Mouse (Mus musculus) G1E (cell line): ENCODE data around the gene Hmcn2. TPM values are rescaled to one million over a fixed set of nuclear protein-coding genes. Genes with fewer than 3 reads are reported as not detected.

Experiments used
- ATAC-seq: 2 replicates; pipeline ENCODE4 v1.8.0; 2016; ENCODE audit warnings: mild to moderate bottlenecking; ENCODE audit not compliant: insufficient number of reproducible peaks, poor library complexity, low FRiP score, severe bottlenecking; ENCODE audit errors: extremely low read depth
- DNase-seq: peaks from one replicate; pipeline ENCODE4 v3.0.0; 2012; ENCODE audit warnings: low spot score
- H3K27me3 ChIP-seq: 2 replicates; pipeline ENCODE4 v1.6.1; 2012; ENCODE audit warnings: mild to moderate bottlenecking, low read length, inconsistent platforms; ENCODE audit not compliant: insufficient read depth
- H3K36me3 ChIP-seq: replicated peaks from 2 replicates; pipeline ENCODE3; 2012; ENCODE audit warnings: mild to moderate bottlenecking, inconsistent platforms
- H3K4me1 ChIP-seq: 2 replicates; pipeline ENCODE4 v1.6.1; 2012; ENCODE audit warnings: low read depth, low read length, inconsistent platforms, mixed read lengths; ENCODE audit not compliant: insufficient read depth
- H3K4me3 ChIP-seq: 2 replicates; pipeline ENCODE4 v1.5.1; 2012; ENCODE audit warnings: low read depth, mild to moderate bottlenecking, inconsistent platforms, low read length, moderate library complexity, mixed read lengths
- H3K9me3 ChIP-seq: replicated peaks from 2 replicates; pipeline ENCODE4 v1.6.1; 2012; ENCODE audit warnings: inconsistent platforms
- CTCF ChIP-seq: IDR thresholded peaks from 2 replicates; pipeline ENCODE4 v1.5.1; 2012; ENCODE audit warnings: low read depth, low read length, inconsistent platforms, mixed read lengths
- GATA1 ChIP-seq: IDR thresholded peaks from 2 replicates; pipeline ENCODE4 v1.6.1; 2012; ENCODE audit warnings: borderline replicate concordance, low read length, inconsistent platforms, mixed read lengths
- GATA2 ChIP-seq: IDR thresholded peaks from 2 replicates; pipeline ENCODE4 v1.6.1; 2012; ENCODE audit warnings: low read depth, low read length, inconsistent platforms, borderline replicate concordance
- POLR2AphosphoS5 ChIP-seq: IDR thresholded peaks from 2 replicates; pipeline ENCODE4 v1.6.1; 2012; ENCODE audit warnings: low read depth, low read length, inconsistent platforms; ENCODE audit not compliant: insufficient replicate concordance
- TAL1 ChIP-seq: conservative IDR thresholded peaks from 2 replicates; pipeline ENCODE4 v1.6.1; 2012; ENCODE audit warnings: low read depth, low read length, inconsistent platforms, mixed read lengths
- polyA plus RNA-seq: library from polyadenylated mRNA; stranded (reverse); fragments of >175 nt; gene quantifications from 2 replicates; pipeline ENCODE4 v1.2.3, GENCODE M21; 2012
- total RNA-seq, 2 experiments: library from RNA; stranded (forward) in 1 of 2; stranded (reverse) in 1 of 2; fragments of 200-1000 nt in 1 of 2; fragments of >200 nt in 1 of 2; fragmentation: Nextera tagmentation in 1 of 2; gene quantifications; 2 replicates each; pipeline ENCODE4 v1.2.3; 2014 to 2017

Gene Hmcn2
- total and polyA plus RNA-seq, 3 experiments, result 0.16 TPM; not detected in 2

DNA sequence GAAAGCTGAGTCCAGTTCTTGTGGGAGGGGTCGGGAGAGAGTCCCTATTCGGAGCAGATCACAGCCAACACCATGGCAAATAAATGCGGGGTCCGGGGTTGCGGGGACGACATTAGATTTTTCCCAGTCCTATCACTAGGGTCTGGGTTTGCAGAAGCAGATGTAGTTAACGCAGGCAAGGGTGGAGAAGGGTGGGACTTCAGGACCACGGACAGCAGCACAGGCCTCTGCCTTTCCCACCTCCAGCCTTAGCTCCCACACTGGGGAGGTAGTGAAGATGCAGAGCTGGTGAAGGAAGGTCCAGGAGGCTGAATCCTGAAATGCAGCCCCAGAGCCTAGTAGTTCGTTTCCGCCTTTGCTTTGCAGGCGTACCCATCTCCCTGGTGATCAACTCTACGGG, 31.9 kb downstream of the Hmcn2 start:
- DNase-seq, result peak; percentile 46
- no peak for ATAC-seq
- H3K9me3 ChIP-seq, result no peaks in the 10 kb centered on the region
- no peaks in the 10 kb centered on the region for H3K36me3 ChIP-seq
- TF ChIP-seq CTCF (no peak), POLR2AphosphoS5 (no peak), TAL1 (no peak), GATA2 (no peak), GATA1 (no peak)
- peaks cover 5% of the 10 kb centered on the region; the same call in 1 of the 2 replicates for H3K27me3 ChIP-seq
- H3K4me3 ChIP-seq, result no peak overlapping the region
- H3K4me1 ChIP-seq, result no peaks in the 10 kb centered on the region

DNA sequence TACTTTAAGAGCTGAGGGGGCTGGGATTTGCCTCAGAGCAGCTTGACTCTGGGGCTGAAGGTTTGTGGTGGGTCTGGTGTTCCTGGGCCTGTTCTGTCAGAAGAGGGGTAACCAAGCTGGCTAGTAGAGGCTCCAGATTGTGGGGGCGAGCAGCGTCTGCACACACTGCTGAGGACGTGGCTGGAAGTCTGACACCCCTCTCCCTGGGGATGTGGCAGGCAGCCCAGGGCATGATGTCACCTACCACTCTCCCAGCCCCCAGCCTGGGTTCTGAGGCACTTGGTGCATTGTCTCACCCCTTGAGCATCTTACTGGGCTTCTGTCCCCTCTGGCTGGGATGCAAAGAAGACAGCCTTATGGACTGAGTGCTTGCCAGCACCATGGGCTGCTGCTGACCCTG, 34.2 kb downstream of the Hmcn2 start:
- Histone ChIP-seq H3K4me1 (no peaks in the 10 kb centered on the region), H3K9me3 (no peaks in the 10 kb centered on the region), H3K27me3 (peaks cover 5% of the 10 kb centered on the region; the same call in 1 of the 2 replicates), H3K4me3 (no peak overlapping the region), H3K36me3 (no peaks in the 10 kb centered on the region)
- TF ChIP-seq GATA1, result no peak
- no peak for TF ChIP-seq CTCF
- no peak for TF ChIP-seq POLR2AphosphoS5
- no peak for TF ChIP-seq TAL1
- TF ChIP-seq GATA2, result no peak
- ATAC-seq, result no peak
- DNase-seq, result no peak

DNA sequence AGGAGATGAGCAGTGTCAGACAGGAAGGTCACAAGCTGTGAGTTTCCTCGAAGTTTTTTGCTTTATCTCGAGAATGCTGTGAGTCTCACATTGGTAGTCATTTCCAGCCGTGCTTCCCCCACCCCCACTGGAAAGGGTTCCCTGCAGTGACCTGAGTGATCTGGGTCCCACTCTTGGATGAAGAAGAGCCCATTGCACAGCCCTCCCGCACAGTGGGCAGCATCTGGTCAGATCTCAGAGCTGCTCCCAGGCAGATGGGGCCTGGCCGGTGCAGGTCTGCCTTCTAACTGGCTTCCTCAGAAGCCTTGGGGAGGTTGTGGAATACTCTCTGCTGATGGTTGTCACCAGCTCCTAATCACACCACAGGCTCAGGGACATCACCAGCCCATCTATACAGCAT, 34.6 kb downstream of the Hmcn2 start:
- H3K4me1 ChIP-seq, result no peaks in the 10 kb centered on the region
- no peak for ATAC-seq
- H3K9me3 ChIP-seq, result no peaks in the 10 kb centered on the region
- DNase-seq, result no peak
- H3K4me3 ChIP-seq, result no peak overlapping the region
- peaks cover 5% of the 10 kb centered on the region; the same call in 1 of the 2 replicates for H3K27me3 ChIP-seq
- H3K36me3 ChIP-seq, result no peaks in the 10 kb centered on the region
- TF ChIP-seq GATA2 (no peak), GATA1 (no peak), TAL1 (no peak), POLR2AphosphoS5 (no peak), CTCF (no peak)

DNA sequence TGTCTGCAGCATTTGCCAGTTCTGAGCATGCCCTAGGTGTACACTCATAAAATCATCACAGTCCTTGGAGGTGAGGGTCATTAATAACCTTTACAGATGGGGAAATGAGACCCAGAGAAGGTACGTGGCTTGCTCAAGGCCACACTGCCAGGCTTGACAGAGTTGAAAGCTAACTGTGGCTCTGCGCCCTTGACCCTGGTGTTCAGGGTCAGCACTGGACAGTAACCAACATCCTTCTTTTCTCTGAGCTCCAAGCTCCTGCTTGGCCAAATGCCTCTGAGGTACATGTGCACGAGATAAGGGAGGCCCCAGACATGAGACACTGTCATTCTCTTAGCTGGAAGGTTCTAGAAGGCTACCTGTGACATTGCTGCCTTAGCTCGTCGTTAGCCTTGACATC, 42.6 kb downstream of the Hmcn2 start:
- Histone ChIP-seq H3K4me1 (no peaks in the 10 kb centered on the region), H3K9me3 (no peaks in the 10 kb centered on the region), H3K36me3 (no peaks in the 10 kb centered on the region), H3K4me3 (no peak overlapping the region), H3K27me3 (peaks cover 10% of the 10 kb centered on the region)
- TF ChIP-seq GATA1 (no peak), POLR2AphosphoS5 (no peak), CTCF (no peak), TAL1 (no peak), GATA2 (no peak)
- DNase-seq, result no peak
- no peak for ATAC-seq

DNA sequence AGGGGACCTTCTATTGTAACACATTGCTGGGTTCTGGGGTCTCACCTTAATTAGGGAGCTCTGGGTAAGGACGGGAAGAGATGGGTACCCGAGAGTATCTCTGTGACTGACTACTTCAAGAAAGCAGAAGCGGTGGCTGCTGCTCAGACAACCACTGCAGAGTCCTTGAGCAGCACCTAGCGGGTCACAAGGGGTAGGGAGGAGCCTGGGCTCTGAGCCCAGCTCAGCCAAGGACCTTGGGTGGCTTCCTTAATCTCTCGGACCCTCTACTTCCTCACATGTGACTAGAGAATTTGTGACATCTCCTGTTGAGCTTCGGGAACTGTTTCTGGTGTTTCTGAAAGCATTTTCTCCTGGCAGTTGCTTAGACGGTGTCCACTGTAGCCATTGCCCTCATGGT, 45.1 kb downstream of the Hmcn2 start:
- DNase-seq (no peak), ATAC-seq (no peak)
- Histone ChIP-seq H3K27me3 (peaks cover 10% of the 10 kb centered on the region), H3K4me3 (no peak overlapping the region), H3K9me3 (no peaks in the 10 kb centered on the region), H3K4me1 (no peaks in the 10 kb centered on the region), H3K36me3 (no peaks in the 10 kb centered on the region)
- no peak for TF ChIP-seq GATA2
- no peak for TF ChIP-seq GATA1

DNA sequence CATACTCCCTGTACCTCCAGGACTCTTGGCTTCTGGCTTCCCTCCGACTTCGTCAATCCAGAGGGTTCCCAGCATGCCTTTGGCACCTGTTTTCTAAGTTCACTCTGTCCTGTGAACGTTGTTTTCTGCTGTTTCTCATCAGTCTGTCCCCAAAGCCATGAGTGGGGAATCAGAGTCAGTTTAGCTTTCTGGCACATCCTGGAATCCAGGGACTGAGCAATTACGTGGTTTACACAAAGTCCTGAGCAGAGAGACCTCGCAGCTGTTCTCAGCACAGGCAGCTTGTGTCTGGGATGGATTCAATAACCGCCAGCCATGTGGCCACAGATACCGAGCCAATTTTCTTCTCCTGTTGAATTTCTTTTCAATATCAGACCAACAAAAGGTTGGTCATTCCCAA, 53.0 kb downstream of the Hmcn2 start:
- Histone ChIP-seq H3K9me3 (peaks cover 4% of the 10 kb centered on the region), H3K4me3 (no peak overlapping the region), H3K27me3 (peaks cover 3% of the 10 kb centered on the region; the same call in 1 of the 2 replicates), H3K4me1 (no peaks in the 10 kb centered on the region), H3K36me3 (no peaks in the 10 kb centered on the region)
- no peak for DNase-seq
- no peak for ATAC-seq
- TF ChIP-seq TAL1 (no peak), POLR2AphosphoS5 (no peak), GATA2 (no peak), CTCF (no peak), GATA1 (no peak)

DNA sequence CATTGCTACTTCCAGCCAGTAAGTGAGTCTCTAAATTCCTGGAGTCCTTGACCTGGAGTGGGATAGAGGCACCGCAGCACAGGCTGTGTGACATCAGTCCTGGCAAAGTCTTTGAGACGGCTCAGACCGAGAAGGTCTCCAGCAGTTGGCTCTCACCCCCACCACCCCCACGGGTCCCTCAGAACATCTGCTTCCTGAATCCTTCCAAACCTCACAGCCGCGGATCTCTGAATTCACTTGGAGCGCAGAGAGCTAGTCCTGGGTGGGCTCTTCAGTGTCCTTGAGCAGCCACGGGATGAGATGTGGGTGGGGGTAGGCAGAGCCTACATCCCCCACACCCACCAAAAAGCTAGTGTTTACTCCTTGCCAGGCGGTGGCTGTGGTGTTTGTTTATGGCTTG, 57.2 kb downstream of the Hmcn2 start:
- Histone ChIP-seq H3K9me3 (peaks cover 10% of the 10 kb centered on the region), H3K27me3 (peaks cover 3% of the 10 kb centered on the region; the same call in 1 of the 2 replicates), H3K4me1 (no peaks in the 10 kb centered on the region), H3K4me3 (no peak overlapping the region), H3K36me3 (no peaks in the 10 kb centered on the region)
- DNase-seq, result no peak
- ATAC-seq, result no peak
- TF ChIP-seq TAL1, result no peak
- no peak for TF ChIP-seq GATA1
- TF ChIP-seq GATA2, result no peak
- no peak for TF ChIP-seq POLR2AphosphoS5
- TF ChIP-seq CTCF, result no peak
